Mouse (Mus musculus) MEL (cell line): ENCODE measurements at regions not wholly inside any gene's neighbourhood (a gene's known extent, or its start where the extent isn't known, plus 50 kb on each side); places are given as distances from the start of the nearest gene placed in this dataset.

Experiments
- CTCF ChIP-seq, 3 experiments: IDR thresholded peaks in 2 of 3; conservative IDR thresholded peaks in 1 of 3; 2 replicates each; pipeline ENCODE4 v1.5.1; 2011 to 2012; ENCODE audit warnings: low read length in 3 of 3, low read depth in 2 of 3, mild to moderate bottlenecking in 2 of 3, improper control_type of control experiment in 1 of 3, inconsistent platforms in 1 of 3, mixed read lengths in 1 of 3, moderate library complexity in 1 of 3; ENCODE audit not compliant: control insufficient read depth in 1 of 3, insufficient read depth in 1 of 3, poor library complexity in 1 of 3, severe bottlenecking in 1 of 3
- E2F4 ChIP-seq: IDR thresholded peaks from 2 replicates; pipeline ENCODE4 v1.6.1; 2011; ENCODE audit warnings: low read depth, low read length, improper control_type of control experiment, borderline replicate concordance
- EP300 ChIP-seq, 2 experiments: IDR thresholded peaks; 2 replicates each; pipeline ENCODE4 v1.6.1; 2011; ENCODE audit warnings: improper control_type of control experiment in 2 of 2, low read length in 2 of 2, low read depth in 1 of 2, mild to moderate bottlenecking in 1 of 2
- GABPA ChIP-seq: IDR thresholded peaks from 2 replicates; pipeline ENCODE4 v1.6.1; 2012; ENCODE audit warnings: low read depth, mild to moderate bottlenecking, inconsistent platforms, low read length, improper control_type of control experiment, moderate library complexity
- MAZ ChIP-seq: IDR thresholded peaks from 2 replicates; pipeline ENCODE4 v1.6.1; 2012; ENCODE audit warnings: low read depth, mild to moderate bottlenecking, inconsistent platforms, low read length, improper control_type of control experiment
- MYC ChIP-seq: IDR thresholded peaks from 2 replicates; pipeline ENCODE4 v1.6.1; 2011; ENCODE audit warnings: low read depth, mild to moderate bottlenecking, low read length, improper control_type of control experiment, moderate library complexity
- POLR2A ChIP-seq, 2 experiments: IDR thresholded peaks; 2 replicates each; pipeline ENCODE4 v1.6.1; 2011 to 2012; ENCODE audit warnings: low read length in 2 of 2, mild to moderate bottlenecking in 2 of 2, control low read depth in 1 of 2, improper control_type of control experiment in 1 of 2, low read depth in 1 of 2, moderate library complexity in 1 of 2; ENCODE audit not compliant: control insufficient read depth in 1 of 2, insufficient read depth in 1 of 2, poor library complexity in 1 of 2
- SMC3 ChIP-seq: IDR thresholded peaks from 2 replicates; pipeline ENCODE4 v1.6.1; 2011; ENCODE audit warnings: low read depth, low read length, improper control_type of control experiment
- TCF12 ChIP-seq: IDR thresholded peaks from 2 replicates; pipeline ENCODE4 v1.6.1; 2014; ENCODE audit warnings: low read depth, mild to moderate bottlenecking, inconsistent platforms, low read length, improper control_type of control experiment, moderate library complexity
- ZC3H11A ChIP-seq: IDR thresholded peaks from 2 replicates; pipeline ENCODE4 v1.6.1; 2012; ENCODE audit warnings: low read depth, mild to moderate bottlenecking, inconsistent platforms, low read length, improper control_type of control experiment
- ZNF384 ChIP-seq: IDR thresholded peaks from 2 replicates; pipeline ENCODE4 v1.6.1; 2012; ENCODE audit warnings: low read depth, mild to moderate bottlenecking, inconsistent platforms, low read length, improper control_type of control experiment

- TF ChIP-seq POLR2A (IDR thresholded peaks at IDR 0.05; ENCODE audit: control insufficient read depth in 1 of 2, insufficient read depth in 1 of 2, low read depth in 1 of 2, low read length in 2 of 2, poor library complexity in 1 of 2): no peak
- no peak for TF ChIP-seq MYC
- TF ChIP-seq CTCF (IDR thresholded peaks at IDR 0.05 in 2 of 3, conservative IDR thresholded peaks at IDR 0.05 in 1 of 3; ENCODE audit: control insufficient read depth in 1 of 3, insufficient read depth in 1 of 3, low read depth in 2 of 3, low read length in 3 of 3, poor library complexity in 1 of 3, severe bottlenecking in 1 of 3): no peak
- no peak for TF ChIP-seq SMC3
- TF ChIP-seq TCF12: no peak
- no peak for TF ChIP-seq ZNF384
- no peak for TF ChIP-seq GABPA
- no peak for TF ChIP-seq EP300 (IDR thresholded peaks at IDR 0.05; ENCODE audit: low read depth in 1 of 2, low read length in 2 of 2)
- TF ChIP-seq MAZ: no peak
- TF ChIP-seq E2F4: no peak
- TF ChIP-seq ZC3H11A: no peak
These were observed 133.5 kb upstream of the Tut7 start for GRCm38 (mm10) chr13:59956441-59956840.
